Mouse (Mus musculus) midbrain, embryonic 10.5 days (tissue): Measurements from ENCODE around the gene Rasgef1c. TPM values are rescaled to one million over a fixed set of nuclear protein-coding genes. Genes with fewer than 3 reads are reported as not detected.

Experiments
- DNase-seq: peaks from one replicate; pipeline ENCODE4 v3.0.0-alpha.2; 2017; ENCODE audit warnings: low spot score
- H3K27ac ChIP-seq: fragments of 300-500 bp; sonication (generic); replicated peaks from 2 replicates; pipeline ENCODE4 v1.5.1; 2016; ENCODE audit warnings: mild to moderate bottlenecking
- H3K27me3 ChIP-seq: fragments of 300-500 bp; sonication (generic); 2 replicates; pipeline ENCODE4 v1.6.1; 2016; ENCODE audit warnings: low read depth, mild to moderate bottlenecking; ENCODE audit not compliant: poor library complexity, severe bottlenecking
- H3K36me3 ChIP-seq: fragments of 300-500 bp; sonication (generic); 2 replicates; pipeline ENCODE4 v1.6.1; 2016; ENCODE audit warnings: mild to moderate bottlenecking, moderate library complexity
- H3K4me1 ChIP-seq: fragments of 300-500 bp; sonication (generic); 2 replicates; pipeline ENCODE4 v1.6.1; 2016
- H3K4me3 ChIP-seq: fragments of 300-500 bp; sonication (generic); 2 replicates; pipeline ENCODE4 v1.5.1; 2016; ENCODE audit warnings: mild to moderate bottlenecking, moderate library complexity
- H3K9me3 ChIP-seq: fragments of 300-500 bp; sonication (generic); replicated peaks from 2 replicates; pipeline ENCODE4 v1.6.1; 2016; ENCODE audit warnings: mild to moderate bottlenecking
- WGBS: fragments of 180-500 bp; shearing (Covaris S2); methylation state at CpG from one replicate; pipeline ENCODE4 v1.1.7; 2016; 5-methylcytosine and 5-hydroxymethylcytosine counted together
- polyA plus RNA-seq: library from polyadenylated mRNA; unstranded; fragments of >200 nt; fragmentation: Nextera tagmentation; extraction: Ambion mirVana; gene quantifications from 2 replicates; pipeline ENCODE4 v1.2.1, GENCODE M21; 2016

Rasgef1c gene
- polyA plus RNA-seq, 1 experiment from 2014 or later = 0.23 TPM

GRCm38 (mm10) chr11:49931037-49931625, 29.5 kb downstream of the Rasgef1c start:
- 0 out of 2 replicates have a peak overlapping the region, but pooled peaks have one; percentile 7 for H3K27ac ChIP-seq
- H3K36me3 ChIP-seq = no peaks in the 10 kb centered on the region
- 48% methylated on average over 5 of the region's 5 CpGs for WGBS
- peaks cover 16% of the 10 kb centered on the region for H3K4me1 ChIP-seq
- H3K9me3 ChIP-seq = no peaks in the 10 kb centered on the region
- no peak overlapping the region for H3K4me3 ChIP-seq
- no peak for DNase-seq
- H3K27me3 ChIP-seq = no peaks in the 10 kb centered on the region

DNA sequence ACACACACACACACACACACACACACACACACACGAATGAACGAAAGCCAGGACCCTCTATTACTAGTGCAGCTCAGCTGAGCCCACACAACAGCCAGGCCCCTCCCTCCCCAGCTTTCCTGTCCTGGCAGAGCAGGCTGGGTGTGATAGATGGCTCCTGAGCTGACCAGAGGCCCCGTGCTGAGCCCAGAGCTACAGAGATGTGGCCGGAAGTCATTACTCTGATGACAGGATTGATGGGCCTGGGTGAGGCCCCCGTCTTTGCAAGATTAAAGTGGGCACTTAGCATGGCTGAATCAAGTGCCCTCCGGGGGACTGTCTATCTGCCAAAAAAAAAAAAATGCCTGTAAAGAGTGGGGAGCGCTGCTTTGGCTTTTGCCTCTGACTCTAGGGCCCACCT, 30.2 kb downstream of the Rasgef1c start:
- H3K27ac ChIP-seq = no peak overlapping the region; the same call in 1 of the 2 replicates
- no peak for DNase-seq

DNA sequence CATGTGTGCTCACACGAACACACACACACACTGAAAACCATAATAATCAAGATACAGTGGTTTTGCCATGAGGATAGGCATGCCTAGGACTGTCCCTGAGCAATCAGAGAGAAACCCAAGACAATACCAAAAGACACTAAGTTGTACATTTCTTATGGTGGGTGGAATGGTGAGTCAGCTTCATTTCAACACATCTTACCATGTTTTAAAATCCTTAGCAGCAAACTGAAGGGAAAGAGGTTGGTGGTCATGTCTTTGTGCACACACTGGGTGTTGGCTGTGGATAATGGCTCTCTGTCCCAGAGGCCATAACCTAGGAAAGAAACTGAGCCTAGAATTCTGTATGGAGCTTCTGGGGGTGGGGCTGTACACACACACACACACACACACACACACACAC, 32.2 kb downstream of the Rasgef1c start:
- H3K4me3 ChIP-seq = no peak overlapping the region
- no peaks in the 10 kb centered on the region for H3K36me3 ChIP-seq
- H3K9me3 ChIP-seq = no peaks in the 10 kb centered on the region
- WGBS = 90% methylated on average over 1 of the region's 1 CpGs
- no peaks in the 10 kb centered on the region for H3K27me3 ChIP-seq
- H3K4me1 ChIP-seq = peaks cover 19% of the 10 kb centered on the region
- no peak overlapping the region for H3K27ac ChIP-seq
- no peak for DNase-seq

More for the DNA sequence above, 30.2 kb downstream of the Rasgef1c start:
- H3K4me3 ChIP-seq = no peak overlapping the region
- H3K9me3 ChIP-seq = no peaks in the 10 kb centered on the region
- H3K36me3 ChIP-seq = no peaks in the 10 kb centered on the region
- H3K27me3 ChIP-seq = no peaks in the 10 kb centered on the region
- H3K4me1 ChIP-seq = peaks cover 16% of the 10 kb centered on the region
- 69% methylated on average over 7 of the region's 7 CpGs for WGBS

- no peak overlapping the region for H3K4me3 ChIP-seq
- WGBS = 82% methylated on average over 10 of the region's 10 CpGs
- H3K9me3 ChIP-seq = no peaks in the 10 kb centered on the region
- H3K27me3 ChIP-seq = no peaks in the 10 kb centered on the region
- H3K4me1 ChIP-seq = peaks cover 22% of the 10 kb centered on the region
- DNase-seq = no peak
- no peak overlapping the region for H3K27ac ChIP-seq
- no peaks in the 10 kb centered on the region for H3K36me3 ChIP-seq
Measured at GRCm38 (mm10) chr11:49934322-49934721, 32.7 kb downstream of the Rasgef1c start.

DNA sequence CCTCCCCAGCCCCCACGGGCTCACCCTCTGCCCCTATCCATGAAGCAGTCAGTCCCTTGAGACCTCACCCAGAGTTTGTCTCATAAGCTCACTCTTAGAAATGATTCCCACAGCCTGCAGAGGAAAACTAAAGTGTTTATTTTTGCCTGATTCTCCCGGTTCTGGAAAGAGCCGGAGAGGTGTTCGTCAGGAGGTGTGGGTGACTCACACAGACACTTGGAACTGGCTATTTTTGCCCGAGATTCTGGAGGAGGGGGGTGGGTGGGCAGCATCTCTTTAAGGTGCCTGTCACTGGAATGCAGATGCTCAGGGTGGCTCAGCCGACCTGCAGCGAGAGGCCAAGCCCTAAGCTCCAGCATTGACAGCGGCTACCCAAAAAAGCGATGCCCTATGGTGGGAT, 34.8 kb downstream of the Rasgef1c start:
- H3K4me3 ChIP-seq = no peak overlapping the region
- peaks cover 16% of the 10 kb centered on the region for H3K4me1 ChIP-seq
- H3K9me3 ChIP-seq = no peaks in the 10 kb centered on the region
- H3K27ac ChIP-seq = no peak overlapping the region; the same call in 1 of the 2 replicates
- H3K27me3 ChIP-seq = no peaks in the 10 kb centered on the region
- no peak for DNase-seq
- no peaks in the 10 kb centered on the region for H3K36me3 ChIP-seq
- 85% methylated on average over 9 of the region's 9 CpGs for WGBS

- no peak overlapping the region for H3K4me3 ChIP-seq
- WGBS = 92% methylated on average over 6 of the region's 6 CpGs
- H3K4me1 ChIP-seq = peaks cover 9% of the 10 kb centered on the region
- H3K36me3 ChIP-seq = no peaks in the 10 kb centered on the region
- no peak for DNase-seq
- H3K27me3 ChIP-seq = no peaks in the 10 kb centered on the region
- no peak overlapping the region for H3K27ac ChIP-seq
- no peaks in the 10 kb centered on the region for H3K9me3 ChIP-seq
Measured at GRCm38 (mm10) chr11:49937779-49938178, 36.1 kb downstream of the Rasgef1c start.

- Histone ChIP-seq H3K27ac (no peak overlapping the region), H3K4me1 (peaks cover 9% of the 10 kb centered on the region), H3K36me3 (no peaks in the 10 kb centered on the region), H3K9me3 (no peaks in the 10 kb centered on the region), H3K4me3 (no peak overlapping the region), H3K27me3 (no peaks in the 10 kb centered on the region)
- 65% methylated on average over 4 of the region's 4 CpGs for WGBS
- DNase-seq = no peak
Measured at GRCm38 (mm10) chr11:49938258-49939164, 36.9 kb downstream of the Rasgef1c start.

GRCm38 (mm10) chr11:49942841-49943240, 41.2 kb downstream of the Rasgef1c start:
- Histone ChIP-seq H3K4me1 (peaks cover 6% of the 10 kb centered on the region), H3K4me3 (no peak overlapping the region), H3K27me3 (no peaks in the 10 kb centered on the region), H3K27ac (no peak overlapping the region), H3K36me3 (no peaks in the 10 kb centered on the region), H3K9me3 (no peaks in the 10 kb centered on the region)
- 75% methylated on average over 4 of the region's 4 CpGs for WGBS
- DNase-seq = no peak

- 81% methylated on average over 5 of the region's 5 CpGs for WGBS
- no peak for DNase-seq
- no peaks in the 10 kb centered on the region for H3K36me3 ChIP-seq
- no peak overlapping the region for H3K4me3 ChIP-seq
- H3K27ac ChIP-seq = no peak overlapping the region
- no peaks in the 10 kb centered on the region for H3K9me3 ChIP-seq
- no peaks in the 10 kb centered on the region for H3K27me3 ChIP-seq
- H3K4me1 ChIP-seq = peaks cover 2% of the 10 kb centered on the region
Measured at GRCm38 (mm10) chr11:49943901-49944300, 42.3 kb downstream of the Rasgef1c start.

DNA sequence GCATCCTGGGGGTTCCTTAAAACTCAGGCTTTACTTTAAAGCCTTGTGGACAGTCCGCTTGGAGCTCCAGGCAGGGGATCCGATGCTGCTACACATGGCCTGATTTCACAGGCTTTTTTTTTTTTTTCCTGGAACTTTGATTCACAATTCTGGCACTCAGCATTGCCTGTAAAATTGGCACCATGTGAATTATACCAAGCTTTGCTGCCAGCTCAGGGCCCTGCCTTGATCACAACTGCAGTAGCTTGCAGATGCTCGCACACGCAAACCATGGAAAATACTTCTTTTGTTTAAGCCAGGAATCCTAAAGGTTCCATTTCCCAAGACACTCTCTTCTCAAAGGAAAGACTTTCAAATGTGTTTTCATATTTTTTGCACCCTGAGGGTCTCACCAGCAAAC, 44.1 kb downstream of the Rasgef1c start:
- no peak for DNase-seq
- whole genome bisulfite sequencing = 93% methylated on average over 4 of the region's 4 CpGs
- Histone ChIP-seq H3K27me3 (no peaks in the 10 kb centered on the region), H3K27ac (no peak overlapping the region), H3K4me1 (no peaks in the 10 kb centered on the region), H3K36me3 (no peaks in the 10 kb centered on the region), H3K9me3 (no peaks in the 10 kb centered on the region), H3K4me3 (no peak overlapping the region)

GRCm38 (mm10) chr11:49949839-49950238, 48.2 kb downstream of the Rasgef1c start:
- no peaks in the 10 kb centered on the region for H3K36me3 ChIP-seq
- H3K27ac ChIP-seq = no peak overlapping the region
- no peaks in the 10 kb centered on the region for H3K9me3 ChIP-seq
- 0 out of 2 replicates have a peak, but pooled peaks cover 3% of the 10 kb centered on the region for H3K27me3 ChIP-seq
- H3K4me1 ChIP-seq = no peaks in the 10 kb centered on the region
- no peak overlapping the region for H3K4me3 ChIP-seq
- 75% methylated on average over 5 of the region's 5 CpGs for WGBS
- DNase-seq = no peak

DNA sequence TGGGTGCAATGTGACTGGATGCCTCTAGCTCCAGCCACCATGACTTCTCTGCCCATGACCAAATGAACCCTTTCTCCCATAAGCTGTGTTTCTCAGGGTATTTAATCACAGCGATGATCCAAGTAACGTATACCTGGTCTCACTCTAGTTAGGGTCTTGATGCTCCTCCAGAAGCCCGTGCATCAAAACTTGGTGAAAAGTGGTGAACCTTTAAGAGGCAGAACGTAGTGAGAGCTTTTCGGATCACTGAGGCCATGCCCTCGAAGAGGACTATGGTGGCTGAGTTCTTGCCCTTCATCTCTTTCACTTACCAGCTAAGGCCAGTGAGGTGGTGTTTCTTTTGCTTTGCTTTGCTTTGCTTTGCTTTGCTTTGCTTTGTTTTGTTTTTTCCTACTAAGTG, 52.0 kb downstream of the Rasgef1c start:
- H3K9me3 ChIP-seq = no peaks in the 10 kb centered on the region
- 96% methylated on average over 6 of the region's 6 CpGs for WGBS
- H3K4me1 ChIP-seq = no peaks in the 10 kb centered on the region
- DNase-seq = no peak
- no peak overlapping the region for H3K4me3 ChIP-seq
- no peaks in the 10 kb centered on the region for H3K36me3 ChIP-seq
- H3K27me3 ChIP-seq = 0 out of 2 replicates have a peak, but pooled peaks cover 12% of the 10 kb centered on the region
- no peak overlapping the region for H3K27ac ChIP-seq
